In genomic region chr6:86028601-86029322, GRCm38 (mm10) we compare ENCODE assay signal across 7 mouse cellular contexts. TPM values are rescaled to one million over a fixed set of nuclear protein-coding genes. Genes with fewer than 3 reads are reported as not detected.
A peak's percentile ranks its signal among the peaks of the same experiment; 100 is the strongest.
DNase-seq lines count a peak whose midpoint lies in the region; ATAC-seq and TF ChIP-seq lines count a peak whose summit lies in the region.

Gene Add2, plus strand, starts transcription at chr6:86028681.

- H3K27ac ChIP-seq in heart, postnatal 0 days (ENCODE audit: low read depth): no peak within 1 kb of the TSS

- H3K9ac ChIP-seq in heart, postnatal 0 days (replicated peaks; ENCODE audit: low read depth, low read length): peak within 1 kb of the TSS; percentile 33; the same call in 1 of the 2 replicates

- no peak for ATAC-seq in heart, postnatal 0 days (ENCODE audit: insufficient read depth, low read depth)

- peak within 1 kb of the TSS; percentile 32 for H3K4me3 ChIP-seq in C2C12 (ENCODE audit: insufficient read depth, poor library complexity, severe bottlenecking)
- H3K4me3 ChIP-seq in heart, postnatal 0 days (ENCODE audit: low read depth, low read length): peak within 1 kb of the TSS; percentile 52
- H3K4me3 ChIP-seq in myocyte: no peak within 1 kb of the TSS

- H3K79me2 ChIP-seq in C2C12 (ENCODE audit: control insufficient read depth, insufficient read depth) (peaks cover 16% of the 10 kb centered on the region), myocyte (ENCODE audit: control insufficient read depth, insufficient read depth) (no peaks in the 10 kb centered on the region)

- TF ChIP-seq CTCF in C2C12 (IDR thresholded peaks at IDR 0.05; ENCODE audit: control insufficient read depth, insufficient read depth, insufficient read length): peak; percentile 50
- TF ChIP-seq CTCF in heart, postnatal 0 days (IDR thresholded peaks at IDR 0.05; ENCODE audit: low read depth): no peak

- DNase-seq in ES-CJ7 (ENCODE audit: low read depth, low spot score): peak; percentile 31
- DNase-seq in embryo, embryonic 11.5 days (ENCODE audit: low read depth, low spot score): peak; percentile 53
- DNase-seq in heart, postnatal 0 days (ENCODE audit: low spot score): no peak
- DNase-seq in left cerebral cortex, postnatal 14 days (ENCODE audit: low spot score in 2 of 2): peak; percentile 62 to 72
- no peak for DNase-seq in spleen, postnatal 14 days (ENCODE audit: low spot score in 2 of 2)

- H3K4me2 ChIP-seq in heart, postnatal 0 days (ENCODE audit: low read depth, low read length): peak within 1 kb of the TSS; percentile 78
- peak within 1 kb of the TSS; percentile 52 for H3K4me2 ChIP-seq in myocyte (ENCODE audit: low read depth)

- H3K36me3 ChIP-seq in C2C12 (ENCODE audit: control insufficient read depth, insufficient read depth): no peaks in the 10 kb centered on the region
- no peaks in the 10 kb centered on the region for H3K36me3 ChIP-seq in heart, postnatal 0 days (replicated peaks; ENCODE audit: control insufficient read depth, insufficient read depth, low read length)
- no peaks in the 10 kb centered on the region for H3K36me3 ChIP-seq in myocyte (ENCODE audit: control insufficient read depth, insufficient read depth)

- 1% methylated on average over 55 of the region's 56 CpGs for WGBS in heart, postnatal 0 days

- peaks cover 8% of the 10 kb centered on the region; the same call in 1 of the 2 replicates for H3K4me1 ChIP-seq in heart, postnatal 0 days (ENCODE audit: control insufficient read depth, insufficient read depth)

- H3ac ChIP-seq in C2C12 (ENCODE audit: control insufficient read depth, insufficient read length, low read depth) (peak within 1 kb of the TSS; percentile 32), myocyte (ENCODE audit: control insufficient read depth, insufficient read length) (no peak within 1 kb of the TSS)

- intact Hi-C loops in left cerebral cortex, postnatal 14 days (cut with DNase I): loop anchor here (5.0 kb wide), 2 partner anchors 74 to 339 kb away; partner anchors contain the start of gene Fam136a

- H3K79me3 ChIP-seq in C2C12 (ENCODE audit: low read depth): no peaks in the 10 kb centered on the region

- TF ChIP-seq EP300 in heart, postnatal 0 days (IDR thresholded peaks at IDR 0.05; ENCODE audit: low read depth): no peak

- no peaks in the 10 kb centered on the region for H3K9me3 ChIP-seq in heart, postnatal 0 days (replicated peaks; ENCODE audit: control insufficient read depth, low read length)

- no peak for TF ChIP-seq POLR2A in myocyte (IDR thresholded peaks at IDR 0.05; ENCODE audit: insufficient read length, low read depth)

- no peaks in the 10 kb centered on the region for H3K27me3 ChIP-seq in C2C12 (ENCODE audit: control insufficient read depth, insufficient read depth, insufficient read length)
- peaks cover 46% of the 10 kb centered on the region for H3K27me3 ChIP-seq in heart, postnatal 0 days (ENCODE audit: control insufficient read depth, insufficient read depth, low read length)
- H3K27me3 ChIP-seq in myocyte (ENCODE audit: control insufficient read depth, insufficient read depth, insufficient read length): peaks cover 4% of the 10 kb centered on the region

TF ChIP-seq in C2C12, 6 proteins besides CTCF, POLR2A, EP300 and RAD21:
- TF ChIP-seq MYOG (IDR thresholded peaks at IDR 0.05; ENCODE audit: control insufficient read depth, extremely low read depth, insufficient read length) (no peak), USF1 (IDR thresholded peaks at IDR 0.05; ENCODE audit: low read depth) (no peak), CEBPB (IDR thresholded peaks at IDR 0.05; ENCODE audit: low read depth) (no peak), MYOD1 (IDR thresholded peaks at IDR 0.05; ENCODE audit: control insufficient read depth, insufficient read length, low read depth) (no peak), MAX (IDR thresholded peaks at IDR 0.05) (no peak), FOSL1 (IDR thresholded peaks at IDR 0.05; ENCODE audit: insufficient read depth, low read length, poor library complexity, severe bottlenecking) (no peak)

TF ChIP-seq in myocyte, 11 proteins besides CTCF, POLR2A, EP300 and RAD21:
- TF ChIP-seq TCF3 (IDR thresholded peaks at IDR 0.05; ENCODE audit: insufficient read length, low read depth): no peak
- no peak for TF ChIP-seq MYOG (IDR thresholded peaks at IDR 0.05; ENCODE audit: control insufficient read depth in 1 of 3, insufficient read depth in 1 of 3, insufficient read length in 2 of 3, low read depth in 2 of 3)
- TF ChIP-seq POLR2AphosphoS2 (IDR thresholded peaks at IDR 0.05; ENCODE audit: insufficient read length, low read depth): no peak
- TF ChIP-seq MAX (IDR thresholded peaks at IDR 0.05; ENCODE audit: low read depth): no peak
- no peak for TF ChIP-seq USF1 (IDR thresholded peaks at IDR 0.05; ENCODE audit: low read depth)
- TF ChIP-seq CEBPB (IDR thresholded peaks at IDR 0.05; ENCODE audit: insufficient read depth, poor library complexity, severe bottlenecking): no peak
- TF ChIP-seq MYOD1 (IDR thresholded peaks at IDR 0.05; ENCODE audit: control insufficient read depth in 1 of 3, insufficient read length in 2 of 3, low read depth in 2 of 3): no peak

RNA-seq across cellular contexts. Expression of gene Add2, which starts in this region (rescaled TPM):
- polyA plus RNA-seq in C2C12 (2012; fragmentation: generic; extraction: Trizol) (6.7 TPM), myocyte (2012; fragmentation: generic; extraction: Trizol) (3.6 TPM)
- total RNA-seq in heart, postnatal 0 days (2014; rRNA removed; ENCODE audit: low replicate concordance): 1.2 and 2.6 TPM in 2 replicates
- polyA plus RNA-seq in heart, postnatal 0 days (2015; fragmentation: Nextera tagmentation; extraction: Ambion mirVana): 1.1 and 1.5 TPM in 2 replicates
- total RNA-seq in left cerebral cortex, postnatal 14 days (2021): 100 to 1,000 TPM; 225 to 236 TPM

Comparison
In these comparisons a context has a peak if more than half of its experiments do, and no peak if none do; other contexts are left out.
1. RNA of gene Add2 (total RNA-seq): 225 to 236 TPM in left cerebral cortex, postnatal 14 days; 1.2 to 2.6 TPM in heart, postnatal 0 days; every median in the first group is over 10 times any median in the second.
2. DNase-seq: peak in ES-CJ7 (single experiment), embryo, embryonic 11.5 days (single experiment) and left cerebral cortex, postnatal 14 days (2 of 2); none in heart, postnatal 0 days (single experiment) and spleen, postnatal 14 days (0 of 2).